Mouse (Mus musculus) myocyte (in vitro differentiated cells): Measurements from ENCODE around the gene 3110009E18Rik.

Source experiments
- CEBPB ChIP-seq: IDR thresholded peaks from 2 replicates; pipeline ENCODE4 v1.6.1; 2011; ENCODE audit warnings: mild to moderate bottlenecking, moderate library complexity; ENCODE audit not compliant: poor library complexity, insufficient read depth, severe bottlenecking
- E2F4 ChIP-seq: IDR thresholded peaks from one replicate; pipeline ENCODE4 v1.6.1; 2011; ENCODE audit warnings: mild to moderate bottlenecking, control low read depth, moderate library complexity; ENCODE audit not compliant: insufficient read depth
- MAX ChIP-seq: IDR thresholded peaks from one replicate; pipeline ENCODE4 v1.6.1; 2011; ENCODE audit warnings: low read depth, mild to moderate bottlenecking, control low read depth
- MYOD1 ChIP-seq, 3 experiments: IDR thresholded peaks; one replicate each; pipeline ENCODE4 v1.6.1; 2011; ENCODE audit warnings: control low read depth in 2 of 3, low read depth in 2 of 3, mild to moderate bottlenecking in 2 of 3, moderate library complexity in 1 of 3; ENCODE audit not compliant: insufficient read length in 2 of 3, control insufficient read depth in 1 of 3
- MYOG ChIP-seq, 3 experiments: IDR thresholded peaks; one replicate each; pipeline ENCODE4 v1.6.1; 2011; ENCODE audit warnings: control low read depth in 2 of 3, low read depth in 2 of 3, mild to moderate bottlenecking in 2 of 3; ENCODE audit not compliant: insufficient read length in 2 of 3, control insufficient read depth in 1 of 3, insufficient read depth in 1 of 3
- POLR2A ChIP-seq: IDR thresholded peaks from one replicate; pipeline ENCODE4 v1.6.1; 2011; ENCODE audit warnings: low read depth, mild to moderate bottlenecking, control low read depth, moderate library complexity; ENCODE audit not compliant: insufficient read length
- POLR2AphosphoS2 ChIP-seq: IDR thresholded peaks from one replicate; pipeline ENCODE4 v1.6.1; 2011; ENCODE audit warnings: low read depth, control low read depth; ENCODE audit not compliant: insufficient read length
- REST ChIP-seq: IDR thresholded peaks from one replicate; pipeline ENCODE4 v1.6.1; 2011; ENCODE audit warnings: mild to moderate bottlenecking, control low read depth, moderate library complexity; ENCODE audit not compliant: insufficient read depth, insufficient read length
- TCF12 ChIP-seq: IDR thresholded peaks from one replicate; pipeline ENCODE4 v1.6.1; 2011; ENCODE audit warnings: mild to moderate bottlenecking, control low read depth; ENCODE audit not compliant: poor library complexity, insufficient read depth, severe bottlenecking
- USF1 ChIP-seq: IDR thresholded peaks from one replicate; pipeline ENCODE4 v1.6.1; 2011; ENCODE audit warnings: low read depth, mild to moderate bottlenecking, control low read depth, moderate library complexity

GRCm38 (mm10) chr1:120220841-120221240 lies 99.9 kb downstream of the 3110009E18Rik start:
- TF ChIP-seq POLR2A (no peak), MYOD1 (IDR thresholded peaks at IDR 0.05; ENCODE audit: control insufficient read depth in 1 of 3, insufficient read length in 2 of 3, low read depth in 2 of 3) (no peak), TCF12 (no peak), MAX (no peak), USF1 (no peak), CEBPB (no peak), MYOG (IDR thresholded peaks at IDR 0.05; ENCODE audit: control insufficient read depth in 1 of 3, insufficient read depth in 1 of 3, insufficient read length in 2 of 3, low read depth in 2 of 3) (no peak), E2F4 (no peak), POLR2AphosphoS2 (no peak), REST (no peak)
